Mouse (Mus musculus): ENCODE measurements at regions not wholly inside any gene's neighbourhood (a gene's known extent, or its start where the extent isn't known, plus 50 kb on each side); places are given as distances from the start of the nearest gene placed in this dataset.

GRCm38 (mm10) chr8:9152313-9152925 is 462.1 kb upstream of the Arglu1 start:
- H3K4me2 ChIP-seq (ENCODE audit: low read depth, low read length) = no peak overlapping the region
- no peaks in the 10 kb centered on the region for H3K27me3 ChIP-seq (ENCODE audit: control insufficient read depth, insufficient read depth, low read length)
- no peak overlapping the region for H3K27ac ChIP-seq (ENCODE audit: low read depth, low read length)
- H3K4me3 ChIP-seq (ENCODE audit: low read depth, low read length) = no peak overlapping the region
- no peaks in the 10 kb centered on the region for H3K36me3 ChIP-seq (ENCODE audit: control insufficient read depth, insufficient read depth, low read length)
- no peak for ATAC-seq (ENCODE audit: low read depth)
- no peak overlapping the region for H3K9ac ChIP-seq (replicated peaks; ENCODE audit: low read depth, low read length)
- 73% methylated on average over 20 of the region's 20 CpGs for WGBS
- H3K4me1 ChIP-seq (ENCODE audit: control insufficient read depth, insufficient read depth, low read length) = peaks cover 3% of the 10 kb centered on the region
- H3K9me3 ChIP-seq (ENCODE audit: control insufficient read depth, low read length) = no peaks in the 10 kb centered on the region

- 63% methylated on average over 3 of the region's 3 CpGs for WGBS
- no peak overlapping the region for H3K9ac ChIP-seq (replicated peaks; ENCODE audit: low read depth, low read length)
- H3K27me3 ChIP-seq (ENCODE audit: control insufficient read depth, insufficient read depth, low read length) = no peaks in the 10 kb centered on the region
- H3K9me3 ChIP-seq (ENCODE audit: control insufficient read depth, low read length) = no peaks in the 10 kb centered on the region
- H3K4me3 ChIP-seq (ENCODE audit: low read depth, low read length) = no peak overlapping the region
- no peaks in the 10 kb centered on the region for H3K4me1 ChIP-seq (ENCODE audit: control insufficient read depth, insufficient read depth, low read length)
- H3K36me3 ChIP-seq (ENCODE audit: control insufficient read depth, insufficient read depth, low read length) = no peaks in the 10 kb centered on the region
- no peak overlapping the region for H3K27ac ChIP-seq (ENCODE audit: low read depth, low read length)
- no peak for ATAC-seq (ENCODE audit: low read depth)
- no peak overlapping the region for H3K4me2 ChIP-seq (ENCODE audit: low read depth, low read length)
Observed at GRCm38 (mm10) chr8:9144362-9144761, 454.0 kb upstream of the Arglu1 start.

- 72% methylated on average over 3 of the region's 3 CpGs for WGBS
Observed at GRCm38 (mm10) chr8:9139781-9140180, 449.5 kb upstream of the Arglu1 start.

GRCm38 (mm10) chr8:9139059-9139620 is 448.8 kb upstream of the Arglu1 start:
- Histone ChIP-seq H3K4me3 (ENCODE audit: low read depth, low read length) (no peak overlapping the region), H3K4me2 (ENCODE audit: low read depth, low read length) (no peak overlapping the region), H3K27ac (ENCODE audit: low read depth, low read length) (no peak overlapping the region), H3K27me3 (ENCODE audit: control insufficient read depth, insufficient read depth, low read length) (no peaks in the 10 kb centered on the region), H3K9ac (replicated peaks; ENCODE audit: low read depth, low read length) (no peak overlapping the region), H3K9me3 (ENCODE audit: control insufficient read depth, low read length) (no peaks in the 10 kb centered on the region), H3K4me1 (ENCODE audit: control insufficient read depth, insufficient read depth, low read length) (no peaks in the 10 kb centered on the region), H3K36me3 (ENCODE audit: control insufficient read depth, insufficient read depth, low read length) (no peaks in the 10 kb centered on the region)
- ATAC-seq (ENCODE audit: low read depth) = no peak
- 79% methylated on average over 3 of the region's 3 CpGs for WGBS

More at GRCm38 (mm10) chr8:9139781-9140180, 449.5 kb upstream of the Arglu1 start:
- no peak overlapping the region for H3K4me2 ChIP-seq (ENCODE audit: low read depth, low read length)
- H3K4me3 ChIP-seq (ENCODE audit: low read depth, low read length) = no peak overlapping the region
- H3K27me3 ChIP-seq (ENCODE audit: control insufficient read depth, insufficient read depth, low read length) = no peaks in the 10 kb centered on the region
- no peak for ATAC-seq (ENCODE audit: low read depth)
- H3K9me3 ChIP-seq (ENCODE audit: control insufficient read depth, low read length) = no peaks in the 10 kb centered on the region
- no peak overlapping the region for H3K9ac ChIP-seq (replicated peaks; ENCODE audit: low read depth, low read length)
- no peak overlapping the region for H3K27ac ChIP-seq (ENCODE audit: low read depth, low read length)
- no peaks in the 10 kb centered on the region for H3K36me3 ChIP-seq (ENCODE audit: control insufficient read depth, insufficient read depth, low read length)
- H3K4me1 ChIP-seq (ENCODE audit: control insufficient read depth, insufficient read depth, low read length) = no peaks in the 10 kb centered on the region

- Histone ChIP-seq H3K4me1 (ENCODE audit: control insufficient read depth, insufficient read depth, low read length) (no peaks in the 10 kb centered on the region), H3K27ac (ENCODE audit: low read depth, low read length) (no peak overlapping the region), H3K4me3 (ENCODE audit: low read depth, low read length) (no peak overlapping the region), H3K9me3 (ENCODE audit: control insufficient read depth, low read length) (no peaks in the 10 kb centered on the region), H3K4me2 (ENCODE audit: low read depth, low read length) (no peak overlapping the region), H3K27me3 (ENCODE audit: control insufficient read depth, insufficient read depth, low read length) (no peaks in the 10 kb centered on the region), H3K36me3 (ENCODE audit: control insufficient read depth, insufficient read depth, low read length) (no peaks in the 10 kb centered on the region), H3K9ac (replicated peaks; ENCODE audit: low read depth, low read length) (no peak overlapping the region)
- WGBS = 71% methylated on average over 7 of the region's 7 CpGs
- ATAC-seq (ENCODE audit: low read depth) = no peak
Observed at GRCm38 (mm10) chr8:9133758-9134157, 443.4 kb upstream of the Arglu1 start.

GRCm38 (mm10) chr8:9132612-9133218 is 442.4 kb upstream of the Arglu1 start:
- Histone ChIP-seq H3K4me1 (ENCODE audit: control insufficient read depth, insufficient read depth, low read length) (no peaks in the 10 kb centered on the region), H3K9ac (replicated peaks; ENCODE audit: low read depth, low read length) (no peak overlapping the region), H3K36me3 (ENCODE audit: control insufficient read depth, insufficient read depth, low read length) (no peaks in the 10 kb centered on the region), H3K4me2 (ENCODE audit: low read depth, low read length) (no peak overlapping the region), H3K4me3 (ENCODE audit: low read depth, low read length) (no peak overlapping the region), H3K27ac (ENCODE audit: low read depth, low read length) (no peak overlapping the region), H3K9me3 (ENCODE audit: control insufficient read depth, low read length) (no peaks in the 10 kb centered on the region), H3K27me3 (ENCODE audit: control insufficient read depth, insufficient read depth, low read length) (no peaks in the 10 kb centered on the region)
- ATAC-seq (ENCODE audit: low read depth) = no peak
- 79% methylated on average over 5 of the region's 5 CpGs for WGBS

- no peak overlapping the region for H3K9ac ChIP-seq (replicated peaks; ENCODE audit: low read depth, low read length)
- no peak overlapping the region for H3K4me3 ChIP-seq (ENCODE audit: low read depth, low read length)
- no peaks in the 10 kb centered on the region for H3K4me1 ChIP-seq (ENCODE audit: control insufficient read depth, insufficient read depth, low read length)
- H3K36me3 ChIP-seq (ENCODE audit: control insufficient read depth, insufficient read depth, low read length) = no peaks in the 10 kb centered on the region
- H3K9me3 ChIP-seq (ENCODE audit: control insufficient read depth, low read length) = no peaks in the 10 kb centered on the region
- H3K27ac ChIP-seq (ENCODE audit: low read depth, low read length) = no peak overlapping the region
- 83% methylated on average over 4 of the region's 4 CpGs for WGBS
- no peaks in the 10 kb centered on the region for H3K27me3 ChIP-seq (ENCODE audit: control insufficient read depth, insufficient read depth, low read length)
- no peak overlapping the region for H3K4me2 ChIP-seq (ENCODE audit: low read depth, low read length)
- no peak for ATAC-seq (ENCODE audit: low read depth)
Observed at GRCm38 (mm10) chr8:9131249-9131648, 440.9 kb upstream of the Arglu1 start.

GRCm38 (mm10) chr8:9124503-9124902 is 434.2 kb upstream of the Arglu1 start:
- Histone ChIP-seq H3K36me3 (ENCODE audit: control insufficient read depth, insufficient read depth, low read length) (no peaks in the 10 kb centered on the region), H3K4me2 (ENCODE audit: low read depth, low read length) (no peak overlapping the region), H3K27ac (ENCODE audit: low read depth, low read length) (no peak overlapping the region), H3K9me3 (ENCODE audit: control insufficient read depth, low read length) (no peaks in the 10 kb centered on the region), H3K4me3 (ENCODE audit: low read depth, low read length) (no peak overlapping the region), H3K4me1 (ENCODE audit: control insufficient read depth, insufficient read depth, low read length) (no peaks in the 10 kb centered on the region), H3K9ac (replicated peaks; ENCODE audit: low read depth, low read length) (no peak overlapping the region), H3K27me3 (ENCODE audit: control insufficient read depth, insufficient read depth, low read length) (no peaks in the 10 kb centered on the region)
- 89% methylated on average over 4 of the region's 4 CpGs for WGBS
- ATAC-seq (ENCODE audit: low read depth) = no peak

Data from neural tube, embryonic 14.5 days (tissue).